Mouse (Mus musculus): ENCODE measurements at regions not wholly inside any gene's neighbourhood (a gene's known extent, or its start where the extent isn't known, plus 50 kb on each side); places are given as distances from the start of the nearest gene placed in this dataset.
A peak's percentile ranks its signal among the peaks of the same experiment; 100 is the strongest.

GRCm38 (mm10) chr1:184449007-184449406, 283.4 kb downstream of the Hlx start:
- ATAC-seq (ENCODE audit: low FRiP score, low read depth): no peak

GRCm38 (mm10) chr1:184447911-184448310, 284.5 kb downstream of the Hlx start:
- Histone ChIP-seq H3K27me3 (peaks cover 3% of the 10 kb centered on the region; the same call in 1 of the 2 replicates), H3K9ac (replicated peaks) (no peak overlapping the region), H3K27ac (replicated peaks) (no peak overlapping the region), H3K9me3 (no peaks in the 10 kb centered on the region), H3K4me1 (no peaks in the 10 kb centered on the region), H3K4me2 (replicated peaks) (no peak overlapping the region), H3K36me3 (no peaks in the 10 kb centered on the region), H3K4me3 (no peak overlapping the region)
- WGBS: 57% methylated on average over 7 of the region's 7 CpGs
- ATAC-seq (ENCODE audit: low FRiP score, low read depth): no peak

More at GRCm38 (mm10) chr1:184449007-184449406, 283.4 kb downstream of the Hlx start:
- H3K9me3 ChIP-seq: no peaks in the 10 kb centered on the region
- 89% methylated on average over 9 of the region's 9 CpGs for WGBS
- no peak overlapping the region for H3K4me2 ChIP-seq (replicated peaks)
- H3K4me1 ChIP-seq: no peaks in the 10 kb centered on the region
- H3K9ac ChIP-seq (replicated peaks): no peak overlapping the region
- no peak overlapping the region for H3K4me3 ChIP-seq
- no peak overlapping the region for H3K27ac ChIP-seq (replicated peaks)
- no peaks in the 10 kb centered on the region for H3K36me3 ChIP-seq
- peaks cover 3% of the 10 kb centered on the region; the same call in 1 of the 2 replicates for H3K27me3 ChIP-seq

GRCm38 (mm10) chr1:184447161-184447667, 285.2 kb downstream of the Hlx start:
- Histone ChIP-seq H3K4me1 (no peaks in the 10 kb centered on the region), H3K36me3 (no peaks in the 10 kb centered on the region), H3K4me3 (no peak overlapping the region), H3K27me3 (peaks cover 4% of the 10 kb centered on the region; the same call in 1 of the 2 replicates), H3K9ac (replicated peaks) (no peak overlapping the region), H3K27ac (replicated peaks) (no peak overlapping the region), H3K9me3 (no peaks in the 10 kb centered on the region), H3K4me2 (replicated peaks) (no peak overlapping the region)
- ATAC-seq (ENCODE audit: low FRiP score, low read depth): no peak
- 72% methylated on average over 5 of the region's 5 CpGs for WGBS

GRCm38 (mm10) chr1:184444189-184444588, 288.2 kb downstream of the Hlx start:
- ATAC-seq (ENCODE audit: low FRiP score, low read depth): no peak
- no peak overlapping the region for H3K9ac ChIP-seq (replicated peaks)

GRCm38 (mm10) chr1:184442701-184443100, 289.7 kb downstream of the Hlx start:
- H3K27me3 ChIP-seq: peaks cover 9% of the 10 kb centered on the region
- H3K36me3 ChIP-seq: no peaks in the 10 kb centered on the region
- H3K27ac ChIP-seq (replicated peaks): no peak overlapping the region
- no peaks in the 10 kb centered on the region for H3K9me3 ChIP-seq
- H3K4me2 ChIP-seq (replicated peaks): no peak overlapping the region
- 0 out of 2 replicates have a peak, but pooled peaks cover 5% of the 10 kb centered on the region for H3K4me1 ChIP-seq
- ATAC-seq (ENCODE audit: low FRiP score, low read depth): no peak
- no peak overlapping the region for H3K9ac ChIP-seq (replicated peaks)
- H3K4me3 ChIP-seq: no peak overlapping the region
- WGBS: 83% methylated on average over 3 of the region's 3 CpGs

More at GRCm38 (mm10) chr1:184444189-184444588, 288.2 kb downstream of the Hlx start:
- Histone ChIP-seq H3K36me3 (no peaks in the 10 kb centered on the region), H3K4me1 (0 out of 2 replicates have a peak, but pooled peaks cover 5% of the 10 kb centered on the region), H3K4me3 (no peak overlapping the region), H3K4me2 (replicated peaks) (no peak overlapping the region), H3K9me3 (no peaks in the 10 kb centered on the region), H3K27me3 (peaks cover 9% of the 10 kb centered on the region), H3K27ac (replicated peaks) (no peak overlapping the region)
- WGBS: 91% methylated on average over 10 of the region's 10 CpGs

GRCm38 (mm10) chr1:184441005-184441557, 291.3 kb downstream of the Hlx start:
- H3K9me3 ChIP-seq: no peaks in the 10 kb centered on the region
- no peak overlapping the region for H3K9ac ChIP-seq (replicated peaks)
- peaks cover 9% of the 10 kb centered on the region for H3K27me3 ChIP-seq
- H3K4me3 ChIP-seq: no peak overlapping the region
- ATAC-seq (ENCODE audit: low FRiP score, low read depth): peak; percentile 41; the same call in 1 of the 2 replicates
- H3K27ac ChIP-seq (replicated peaks): no peak overlapping the region
- 52% methylated on average over 18 of the region's 18 CpGs for WGBS
- H3K4me2 ChIP-seq (replicated peaks): peak overlapping the region; percentile 31
- H3K4me1 ChIP-seq: 0 out of 2 replicates have a peak, but pooled peaks cover 5% of the 10 kb centered on the region
- no peaks in the 10 kb centered on the region for H3K36me3 ChIP-seq

- no peaks in the 10 kb centered on the region for H3K9me3 ChIP-seq
- no peak overlapping the region for H3K9ac ChIP-seq (replicated peaks)
- 0 out of 2 replicates have a peak, but pooled peaks cover 5% of the 10 kb centered on the region for H3K4me1 ChIP-seq
- H3K36me3 ChIP-seq: no peaks in the 10 kb centered on the region
- no peak overlapping the region for H3K27ac ChIP-seq (replicated peaks)
- no peak for ATAC-seq (ENCODE audit: low FRiP score, low read depth)
- H3K27me3 ChIP-seq: peaks cover 9% of the 10 kb centered on the region
- H3K4me3 ChIP-seq: no peak overlapping the region
- H3K4me2 ChIP-seq (replicated peaks): no peak overlapping the region
- WGBS: 75% methylated on average over 3 of the region's 3 CpGs
Observed at GRCm38 (mm10) chr1:184439506-184439905, 292.9 kb downstream of the Hlx start.

- Histone ChIP-seq H3K9ac (replicated peaks) (no peak overlapping the region), H3K4me1 (0 out of 2 replicates have a peak, but pooled peaks cover 5% of the 10 kb centered on the region), H3K36me3 (no peaks in the 10 kb centered on the region), H3K27me3 (peaks cover 3% of the 10 kb centered on the region), H3K4me2 (replicated peaks) (no peak overlapping the region), H3K27ac (replicated peaks) (no peak overlapping the region), H3K9me3 (no peaks in the 10 kb centered on the region), H3K4me3 (no peak overlapping the region)
- 90% methylated on average over 3 of the region's 3 CpGs for WGBS
- ATAC-seq (ENCODE audit: low FRiP score, low read depth): no peak
Observed at GRCm38 (mm10) chr1:184436387-184436786, 296.0 kb downstream of the Hlx start.

- Histone ChIP-seq H3K27ac (replicated peaks) (no peak overlapping the region), H3K4me3 (no peak overlapping the region), H3K9me3 (no peaks in the 10 kb centered on the region), H3K4me2 (replicated peaks) (no peak overlapping the region), H3K27me3 (no peaks in the 10 kb centered on the region), H3K36me3 (no peaks in the 10 kb centered on the region), H3K4me1 (no peaks in the 10 kb centered on the region), H3K9ac (replicated peaks) (no peak overlapping the region)
- 50% methylated on average over 8 of the region's 8 CpGs for WGBS
- no peak for ATAC-seq (ENCODE audit: low FRiP score, low read depth)
Observed at GRCm38 (mm10) chr1:184428612-184429011, 303.8 kb downstream of the Hlx start.

- H3K9me3 ChIP-seq: no peaks in the 10 kb centered on the region
Observed at GRCm38 (mm10) chr1:184428035-184428434, 304.4 kb downstream of the Hlx start.

GRCm38 (mm10) chr1:184425694-184426093, 306.7 kb downstream of the Hlx start:
- H3K4me3 ChIP-seq: no peak overlapping the region
- 95% methylated on average over 1 of the region's 1 CpGs for WGBS

More at GRCm38 (mm10) chr1:184428035-184428434, 304.4 kb downstream of the Hlx start:
- no peak overlapping the region for H3K27ac ChIP-seq (replicated peaks)
- no peaks in the 10 kb centered on the region for H3K36me3 ChIP-seq
- no peak overlapping the region for H3K4me2 ChIP-seq (replicated peaks)
- 86% methylated on average over 3 of the region's 3 CpGs for WGBS
- H3K4me3 ChIP-seq: no peak overlapping the region
- H3K9ac ChIP-seq (replicated peaks): no peak overlapping the region
- no peaks in the 10 kb centered on the region for H3K27me3 ChIP-seq
- H3K4me1 ChIP-seq: no peaks in the 10 kb centered on the region
- ATAC-seq (ENCODE audit: low FRiP score, low read depth): no peak

GRCm38 (mm10) chr1:184424035-184424434, 308.4 kb downstream of the Hlx start:
- no peak for ATAC-seq (ENCODE audit: low FRiP score, low read depth)
- Histone ChIP-seq H3K36me3 (no peaks in the 10 kb centered on the region), H3K4me3 (no peak overlapping the region), H3K4me1 (no peaks in the 10 kb centered on the region), H3K27ac (replicated peaks) (no peak overlapping the region), H3K27me3 (no peaks in the 10 kb centered on the region), H3K9ac (replicated peaks) (no peak overlapping the region), H3K4me2 (replicated peaks) (no peak overlapping the region), H3K9me3 (no peaks in the 10 kb centered on the region)
- WGBS: 83% methylated on average over 2 of the region's 2 CpGs

More at GRCm38 (mm10) chr1:184425694-184426093, 306.7 kb downstream of the Hlx start:
- Histone ChIP-seq H3K4me1 (no peaks in the 10 kb centered on the region), H3K36me3 (no peaks in the 10 kb centered on the region), H3K27me3 (no peaks in the 10 kb centered on the region), H3K9ac (replicated peaks) (no peak overlapping the region), H3K4me2 (replicated peaks) (no peak overlapping the region), H3K27ac (replicated peaks) (no peak overlapping the region), H3K9me3 (no peaks in the 10 kb centered on the region)
- ATAC-seq (ENCODE audit: low FRiP score, low read depth): no peak

Data from midbrain, embryonic 12.5 days (tissue).